Mouse (Mus musculus) kidney, adult 2 months (tissue): Measurements from ENCODE around the gene Pnpla7.

Source experiments
- CTCF ChIP-seq: fragments of 200-500 bp; conservative IDR thresholded peaks from 2 replicates; pipeline ENCODE4 v1.5.1; 2011; ENCODE audit warnings: low read depth, mild to moderate bottlenecking, control low read depth, low read length, moderate library complexity, mixed read lengths; ENCODE audit not compliant: insufficient read depth, insufficient read length
- POLR2A ChIP-seq: fragments of 200-500 bp; IDR thresholded peaks from one replicate; pipeline ENCODE4 v1.6.1; 2011; ENCODE audit warnings: low read depth, low read length, control low read depth

DNA sequence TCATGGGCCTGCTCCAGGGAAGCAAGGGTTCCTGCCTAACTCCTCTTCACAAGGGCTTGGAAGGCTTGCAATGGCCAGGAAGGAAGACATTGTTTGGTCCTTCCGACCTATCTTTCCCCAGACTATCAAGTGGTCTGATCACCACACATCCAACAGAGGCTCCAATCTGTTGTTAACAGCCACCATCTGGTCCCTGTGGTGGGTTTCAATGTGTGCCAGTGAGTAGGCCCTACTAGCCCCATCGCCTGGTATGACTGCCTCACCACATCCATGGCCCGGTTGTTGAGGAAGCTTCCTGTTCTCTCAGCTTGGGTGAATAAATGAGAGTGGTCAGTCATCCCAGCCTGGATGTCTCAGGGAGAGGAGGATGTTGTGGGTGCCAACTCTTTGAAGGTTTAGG is 112.8 kb downstream of the Pnpla7 start:
- TF ChIP-seq CTCF: no peak
- no peak for TF ChIP-seq POLR2A
